Mouse (Mus musculus) E14TG2a.4 (cell line): ENCODE measurements around the gene Wfikkn1.

Experiments used
- CTCF ChIP-seq: conservative IDR thresholded peaks from 2 replicates; pipeline ENCODE4 v1.5.1; 2014; ENCODE audit warnings: low read length
- NANOG ChIP-seq: IDR thresholded peaks from 2 replicates; pipeline ENCODE4 v1.6.1; 2014; ENCODE audit warnings: borderline replicate concordance, low read length, mixed read lengths

- TF ChIP-seq CTCF (no peak), NANOG (no peak)
These were observed 33.2 kb upstream of the Wfikkn1 start for GRCm38 (mm10) chr17:25913877-25914275.
